Mouse (Mus musculus) lung, postnatal 10 days (tissue): ENCODE data around the gene Lpcat4.

Experiments
- DNase-seq: peaks from one replicate; pipeline ENCODE4 v3.0.0; 2021

The Lpcat4 gene

DNA sequence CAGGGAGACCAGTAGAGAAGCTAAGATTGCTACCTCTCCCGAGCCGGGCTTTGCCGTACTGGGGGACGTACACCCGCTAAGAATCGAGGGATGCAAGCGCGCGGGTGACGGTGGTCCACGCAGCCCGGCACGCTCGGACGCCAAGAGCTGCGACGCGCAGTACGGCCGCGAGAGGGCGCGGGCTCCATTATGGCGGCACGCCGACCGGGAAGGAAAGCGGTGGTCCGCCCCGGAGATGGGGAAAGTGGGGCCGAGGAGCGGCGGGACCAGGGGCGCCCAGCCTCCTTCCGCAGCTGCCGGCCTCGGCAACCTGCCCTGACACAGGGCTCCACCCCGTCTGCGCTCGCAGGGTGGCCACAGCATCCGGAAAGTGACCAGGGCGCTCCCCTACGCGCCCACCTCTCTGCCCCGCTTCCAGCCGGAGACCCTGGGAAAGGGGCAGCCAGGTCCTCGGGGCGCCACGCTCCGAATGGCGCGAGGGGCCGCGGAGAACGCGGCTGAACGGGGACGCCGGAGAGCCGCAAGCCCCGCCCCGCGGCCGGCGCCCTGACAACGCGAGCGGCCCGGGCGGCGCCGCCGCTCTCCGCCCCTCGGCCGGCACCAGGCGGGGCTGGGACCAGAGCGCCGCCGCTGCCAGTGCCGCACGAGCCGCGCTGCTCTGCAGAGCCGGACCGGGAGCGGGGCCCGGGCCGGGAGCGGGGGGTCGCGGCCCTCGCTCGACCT is at the start of gene Lpcat4:
Gene Lpcat4, plus strand, starts transcription at position 257 of the 723 bp plus-strand sequence.
- DNase-seq, result peak; percentile 93

DNA sequence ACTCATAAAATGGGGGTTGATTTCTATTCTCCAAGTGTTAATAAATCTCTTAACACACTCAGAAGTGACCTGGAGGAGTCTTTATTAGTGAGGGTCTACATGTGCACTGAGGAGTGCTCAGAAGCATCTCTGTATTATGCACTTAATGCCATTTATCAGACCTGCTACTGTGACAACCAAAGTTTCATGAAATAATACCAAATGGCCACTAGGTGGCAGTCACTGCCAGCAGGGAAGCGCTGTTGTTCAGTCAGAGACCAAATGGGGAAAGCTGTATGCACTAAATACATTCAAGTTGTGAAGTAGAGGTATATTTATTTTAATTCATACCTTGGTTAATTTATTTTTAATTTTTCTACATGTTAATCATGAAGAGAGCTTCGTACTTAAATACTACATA is 42.4 kb upstream of the Lpcat4 start:
- DNase-seq, result peak; percentile 49

GRCm38 (mm10) chr2:112203056-112203455 is 36.2 kb upstream of the Lpcat4 start:
- DNase-seq, result no peak

DNA sequence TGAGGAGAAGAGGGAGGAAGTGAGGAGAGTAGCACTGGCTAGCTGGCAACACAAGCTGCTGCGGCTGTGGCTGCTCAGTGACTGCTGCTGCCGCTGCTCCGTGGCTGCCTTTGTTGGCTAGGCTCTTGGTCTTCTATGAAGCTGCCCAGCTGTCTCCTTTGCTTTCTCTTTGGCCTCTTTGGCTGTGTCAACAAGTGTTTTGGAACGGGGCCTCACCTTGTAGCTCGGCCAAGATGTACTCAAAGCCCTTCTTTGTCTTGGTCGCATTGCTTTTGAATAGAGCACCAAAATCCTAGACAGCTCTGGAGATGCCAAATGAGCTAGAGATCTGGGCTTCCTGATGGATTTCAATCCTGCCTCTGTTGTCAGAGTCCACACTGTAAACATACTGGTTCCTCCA is 29.1 kb upstream of the Lpcat4 start:
- DNase-seq, result peak; percentile 70

- DNase-seq, result no peak
These were observed 28.6 kb upstream of the Lpcat4 start for GRCm38 (mm10) chr2:112210699-112211098.

- DNase-seq, result peak; percentile 21
These were observed 23.3 kb upstream of the Lpcat4 start for GRCm38 (mm10) chr2:112215977-112216376.

GRCm38 (mm10) chr2:112217614-112218013 is 21.7 kb upstream of the Lpcat4 start:
- DNase-seq, result no peak

DNA sequence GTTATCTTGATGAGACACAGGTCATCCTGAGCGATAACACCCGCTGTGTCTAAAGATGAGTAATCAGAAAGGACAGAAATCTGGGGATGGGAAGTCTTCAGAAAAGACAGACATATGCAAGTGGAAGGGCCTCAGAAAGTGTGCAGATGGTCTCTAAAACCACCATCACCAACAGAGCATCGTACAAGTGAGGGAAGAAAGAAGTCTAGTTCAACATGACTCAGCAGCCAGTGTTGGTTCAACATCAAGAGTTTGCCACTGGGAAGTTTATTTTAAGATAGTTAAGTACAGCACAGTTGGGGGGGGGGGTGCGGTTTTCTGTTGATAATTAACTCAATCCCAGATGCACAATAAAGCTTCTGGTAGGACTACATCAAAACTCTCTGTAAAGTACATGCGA is 18.4 kb upstream of the Lpcat4 start:
- DNase-seq, result no peak

GRCm38 (mm10) chr2:112222607-112223006 is 16.7 kb upstream of the Lpcat4 start:
- DNase-seq, result no peak

DNA sequence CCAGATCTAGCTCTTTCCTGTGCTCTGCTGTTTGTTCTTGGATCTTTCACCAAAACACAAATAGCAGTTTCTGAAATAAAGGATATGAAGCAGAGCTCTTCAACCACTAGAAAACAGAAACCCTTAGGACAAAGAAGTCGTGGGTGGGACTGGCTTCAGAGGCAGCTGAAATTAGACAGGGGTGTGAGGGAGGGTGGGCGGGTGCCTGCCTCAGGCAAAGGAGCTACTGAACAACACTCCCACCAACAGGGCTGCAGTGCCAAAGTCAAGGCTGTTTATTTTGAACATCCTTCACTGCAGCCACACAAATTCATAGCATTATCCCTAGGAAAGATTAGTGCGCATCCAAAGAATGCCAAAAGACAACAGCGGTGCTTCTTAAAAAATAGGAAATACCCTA is 14.9 kb upstream of the Lpcat4 start:
- DNase-seq, result no peak

- no peak for DNase-seq
These were observed 6.6 kb upstream of the Lpcat4 start for GRCm38 (mm10) chr2:112232623-112233022.

DNA sequence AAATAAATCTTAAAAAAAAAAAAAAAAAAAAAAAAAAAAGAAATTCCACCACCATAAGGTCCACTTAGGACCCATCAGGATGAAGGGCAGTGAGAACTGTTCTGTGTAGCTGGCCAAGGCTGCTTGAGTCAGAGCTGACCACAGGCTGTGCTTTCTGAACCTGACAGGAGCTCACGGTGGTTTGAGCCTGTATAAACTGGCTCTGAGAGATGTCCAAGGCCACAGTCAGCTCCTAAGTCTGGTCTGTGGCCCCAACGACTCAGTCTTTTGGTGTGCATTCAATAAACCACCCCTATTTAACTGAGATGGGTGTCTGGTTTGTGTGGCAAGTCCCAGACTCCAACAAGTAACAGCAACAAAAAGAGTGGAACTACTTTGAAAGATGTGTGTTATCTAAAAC is 2.6 kb upstream of the Lpcat4 start:
- DNase-seq, result no peak

GRCm38 (mm10) chr2:112238006-112238405 is 1.3 kb upstream of the Lpcat4 start:
- DNase-seq, result no peak

- peak; percentile 27 for DNase-seq
These were observed 860 bp downstream of the Lpcat4 start for GRCm38 (mm10) chr2:112239935-112240721.

DNA sequence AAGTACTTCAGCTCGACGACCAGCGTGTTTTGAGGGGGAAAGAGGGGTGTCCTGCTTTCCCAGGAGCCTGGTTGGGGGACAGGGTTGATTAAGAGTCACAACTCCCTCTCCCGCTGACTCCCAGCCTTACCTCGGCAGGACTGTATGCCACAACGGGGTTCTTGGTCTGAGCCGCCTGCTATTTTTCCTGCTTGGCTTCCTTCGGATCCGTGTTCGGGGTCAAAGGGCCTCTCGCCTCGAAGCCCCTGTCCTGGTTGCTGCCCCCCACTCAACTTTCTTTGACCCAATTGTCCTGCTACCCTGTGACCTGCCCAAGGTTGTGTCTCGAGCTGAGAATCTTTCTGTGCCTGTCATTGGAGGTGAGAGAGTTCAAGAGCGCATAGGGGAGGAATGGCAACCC is 2.5 kb downstream of the Lpcat4 start:
- DNase-seq, result no peak

DNA sequence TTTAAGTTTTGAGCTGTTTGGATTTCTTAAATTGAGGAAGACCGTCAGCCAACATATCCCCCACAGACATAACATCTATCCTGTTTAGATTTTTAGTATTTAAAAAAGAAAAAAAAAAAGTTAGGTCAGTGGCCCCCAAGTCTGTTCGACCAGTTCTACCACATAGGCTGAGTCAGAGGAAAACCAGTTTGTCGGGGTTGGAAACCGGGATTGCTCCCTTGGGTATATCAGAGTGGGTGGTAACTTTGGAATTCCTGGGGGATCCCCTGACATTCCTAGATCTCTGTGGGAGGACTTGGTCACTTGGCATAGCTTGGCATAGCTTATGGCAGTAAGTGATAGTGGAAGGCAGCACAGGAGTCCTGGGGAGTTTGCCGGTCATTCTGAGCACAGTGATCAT is 6.0 kb downstream of the Lpcat4 start:
- DNase-seq, result no peak

- DNase-seq, result no peak
These were observed 6.9 kb downstream of the Lpcat4 start for GRCm38 (mm10) chr2:112246193-112246592.

- no peak for DNase-seq
These were observed 8.1 kb downstream of the Lpcat4 start for GRCm38 (mm10) chr2:112247323-112247722.

DNA sequence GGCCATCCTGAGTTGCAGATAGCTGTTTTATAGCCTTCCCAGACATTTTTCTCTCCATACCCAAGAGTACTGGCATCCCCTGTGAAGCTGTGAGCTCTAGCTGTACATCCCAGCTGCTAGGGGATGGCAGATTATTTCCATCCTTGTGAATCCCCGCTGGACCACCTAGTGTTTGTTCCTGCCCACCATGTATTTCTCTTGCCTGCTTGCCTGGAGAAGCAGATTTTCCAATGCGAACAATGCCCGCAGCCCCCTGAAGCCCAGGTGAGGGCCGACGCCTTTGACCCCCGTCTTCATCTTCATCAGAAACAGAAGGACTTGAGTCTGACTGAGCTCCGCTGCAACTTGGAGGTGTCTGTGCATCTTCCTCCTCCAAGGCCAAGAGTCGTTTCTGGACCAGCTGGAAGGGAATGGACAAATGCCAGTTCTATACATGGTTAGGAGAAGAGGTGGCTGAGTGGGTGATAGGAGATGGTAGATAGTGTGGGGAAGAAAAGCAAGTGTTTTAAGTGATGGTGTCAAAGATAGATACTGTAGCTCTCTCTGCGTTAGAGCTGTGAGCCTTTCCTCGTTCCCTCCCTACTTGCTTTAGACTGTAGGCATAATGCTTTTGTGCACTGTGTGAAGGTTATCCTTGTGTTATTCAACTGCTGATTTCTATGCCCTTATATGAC is 10.6 kb downstream of the Lpcat4 start:
- DNase-seq, result no peak

GRCm38 (mm10) chr2:112254675-112255515 is 15.6 kb downstream of the Lpcat4 start:
- no peak for DNase-seq

GRCm38 (mm10) chr2:112259241-112259962 is 20.1 kb downstream of the Lpcat4 start, which contains the start of gene Nutm1:
TSS of gene Nutm1 (minus strand) at chr2:112259291.
- DNase-seq, result peak; percentile 30
